Mouse (Mus musculus) stomach, postnatal 0 days (tissue): ENCODE results near the gene Ankfn1. TPM values are rescaled to one million over a fixed set of nuclear protein-coding genes. Genes with fewer than 3 reads are reported as not detected.

Experiments used
- ATAC-seq: fragments of 200-750 bp; cut with Nextera tagmentation; 2 replicates; pipeline ENCODE4 v1.8.0; 2017; ENCODE audit not compliant: low FRiP score, low TSS enrichment
- DNase-seq: peaks from one replicate; pipeline ENCODE4 v3.0.0-alpha.2; 2016; ENCODE audit warnings: low spot score
- H3K27ac ChIP-seq: fragments of 300-500 bp; sonication (generic); replicated peaks from 2 replicates; pipeline ENCODE4 v1.5.1; 2014; ENCODE audit warnings: mild to moderate bottlenecking, control low read depth
- H3K27me3 ChIP-seq: fragments of 300-500 bp; sonication (generic); 2 replicates; pipeline ENCODE4 v1.6.1; 2014; ENCODE audit warnings: low read length; ENCODE audit not compliant: control insufficient read depth, insufficient read depth
- H3K36me3 ChIP-seq: fragments of 300-500 bp; sonication (generic); 2 replicates; pipeline ENCODE4 v1.6.1; 2014; ENCODE audit warnings: low read length, mixed read lengths; ENCODE audit not compliant: control insufficient read depth, insufficient read depth
- H3K4me1 ChIP-seq: fragments of 300-500 bp; sonication (generic); replicated peaks from 2 replicates; pipeline ENCODE4 v1.6.1; 2014; ENCODE audit warnings: antibody characterized with exemption; ENCODE audit not compliant: control insufficient read depth, insufficient read depth
- H3K4me2 ChIP-seq: fragments of 300-500 bp; sonication (generic); replicated peaks from 2 replicates; pipeline ENCODE4 v1.6.1; 2014; ENCODE audit warnings: low read depth, mild to moderate bottlenecking, control low read depth, moderate library complexity
- H3K4me3 ChIP-seq: fragments of 300-500 bp; sonication (generic); 2 replicates; pipeline ENCODE4 v1.5.1; 2014; ENCODE audit warnings: low read depth, low read length, control low read depth
- H3K9ac ChIP-seq: fragments of 300-500 bp; sonication (generic); 2 replicates; pipeline ENCODE4 v1.6.1; 2014; ENCODE audit warnings: mild to moderate bottlenecking, low read length, control low read depth, mixed read lengths
- H3K9me3 ChIP-seq: fragments of 300-500 bp; sonication (generic); 2 replicates; pipeline ENCODE4 v1.6.1; 2016; ENCODE audit warnings: low read length; ENCODE audit not compliant: control insufficient read depth
- CTCF ChIP-seq: IDR thresholded peaks from 2 replicates; pipeline ENCODE4 v1.5.1; 2016; ENCODE audit warnings: antibody characterized with exemption, low read depth, mild to moderate bottlenecking, moderate library complexity
- EP300 ChIP-seq: optimal IDR thresholded peaks from 2 replicates; pipeline ENCODE3; 2016; ENCODE audit warnings: antibody characterized with exemption
- WGBS: fragments of 180-500 bp; shearing (Covaris S2); extraction: QIAGEN DNeasy Blood & Tissue Kit; methylation state at CpG from one replicate; pipeline ENCODE4 v1.1.7; 2014; 5-methylcytosine and 5-hydroxymethylcytosine counted together
- polyA plus RNA-seq: library from polyadenylated mRNA; unstranded; fragments of >200 nt; fragmentation: Nextera tagmentation; extraction: Ambion mirVana; gene quantifications from 2 replicates; pipeline ENCODE4 v1.2.1, GENCODE M21; 2015

Ankfn1 gene
- polyA plus RNA-seq, 1 experiment from 2014 or later: 0.10 TPM

DNA sequence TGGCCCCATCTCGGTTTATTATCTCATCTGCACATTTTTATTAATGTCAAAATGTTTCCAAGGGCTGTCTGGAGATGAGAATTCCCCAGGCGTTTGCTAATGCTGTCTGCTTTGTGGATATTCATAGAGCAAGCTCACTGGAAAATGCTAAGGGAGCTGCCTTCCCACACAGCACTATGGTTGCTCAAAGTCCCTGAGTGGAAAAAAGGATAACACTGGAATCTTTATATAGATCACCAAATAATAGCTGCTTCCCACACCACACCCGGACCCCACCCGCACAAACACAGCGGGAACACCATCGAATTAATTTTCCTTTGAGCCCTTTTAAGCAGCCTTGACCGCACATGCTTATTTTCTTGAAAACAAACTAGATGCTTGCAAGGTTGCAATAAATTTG lies 169.4 kb downstream of the Ankfn1 start:
- H3K9ac ChIP-seq: no peak overlapping the region
- no peak for ATAC-seq
- no peak for DNase-seq
- WGBS: 58% methylated on average over 7 of the region's 7 CpGs
- no peak overlapping the region for H3K4me2 ChIP-seq
- H3K4me3 ChIP-seq: no peak overlapping the region
- H3K9me3 ChIP-seq: no peaks in the 10 kb centered on the region
- no peaks in the 10 kb centered on the region for H3K4me1 ChIP-seq
- H3K27ac ChIP-seq: no peak overlapping the region
- H3K36me3 ChIP-seq: no peaks in the 10 kb centered on the region
- H3K27me3 ChIP-seq: no peaks in the 10 kb centered on the region
- TF ChIP-seq CTCF: no peak
- TF ChIP-seq EP300: no peak

DNA sequence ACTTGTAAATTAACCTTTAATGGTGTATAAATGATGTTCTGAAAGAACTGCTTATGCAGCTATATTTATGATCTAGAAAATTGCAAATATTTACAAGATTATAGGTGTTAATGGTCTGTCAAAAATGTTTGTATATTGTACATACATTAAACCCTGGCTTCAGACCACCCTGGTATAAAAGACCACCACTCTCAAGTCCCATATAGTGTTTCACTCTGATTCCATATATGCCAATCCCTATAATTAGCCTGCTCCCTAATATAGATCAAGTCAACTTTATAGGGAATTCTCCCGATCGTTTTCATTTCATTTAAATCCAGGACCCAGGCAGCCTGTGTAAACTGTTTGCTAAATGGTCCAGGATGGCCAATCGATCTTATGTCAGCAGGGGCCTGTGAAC lies 170.2 kb downstream of the Ankfn1 start:
- no peak overlapping the region for H3K27ac ChIP-seq
- H3K4me3 ChIP-seq: no peak overlapping the region
- TF ChIP-seq EP300 (no peak), CTCF (no peak)
- DNase-seq (no peak), ATAC-seq (no peak)
- H3K9me3 ChIP-seq: no peaks in the 10 kb centered on the region
- H3K36me3 ChIP-seq: no peaks in the 10 kb centered on the region
- H3K4me2 ChIP-seq: no peak overlapping the region
- 35% methylated on average over 3 of the region's 3 CpGs for WGBS
- no peaks in the 10 kb centered on the region for H3K4me1 ChIP-seq
- no peaks in the 10 kb centered on the region for H3K27me3 ChIP-seq
- no peak overlapping the region for H3K9ac ChIP-seq

DNA sequence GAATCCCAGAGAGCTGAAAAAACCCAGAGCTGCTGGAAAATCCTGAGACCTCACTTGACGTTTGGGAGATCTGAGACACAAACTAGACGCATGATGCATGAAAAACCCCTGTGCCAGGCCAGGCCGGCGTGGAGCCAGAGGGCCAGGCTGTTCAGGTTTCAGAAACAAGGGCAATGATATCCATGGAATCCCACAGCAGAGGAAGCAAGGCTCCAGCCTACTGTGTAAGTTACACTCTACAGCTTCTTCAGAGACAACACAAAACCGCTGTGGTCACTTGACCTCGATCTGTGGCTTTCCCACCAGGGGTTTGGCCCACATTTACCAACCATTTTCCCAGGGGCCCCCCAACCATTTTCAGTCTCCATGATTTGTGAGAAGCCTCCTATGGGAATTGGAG lies 171.1 kb downstream of the Ankfn1 start:
- H3K36me3 ChIP-seq: no peaks in the 10 kb centered on the region
- H3K4me1 ChIP-seq: no peaks in the 10 kb centered on the region
- no peak overlapping the region for H3K9ac ChIP-seq
- ATAC-seq: no peak
- DNase-seq: no peak
- 63% methylated on average over 6 of the region's 6 CpGs for WGBS
- TF ChIP-seq CTCF: no peak
- H3K27ac ChIP-seq: no peak overlapping the region
- H3K4me3 ChIP-seq: no peak overlapping the region
- no peak overlapping the region for H3K4me2 ChIP-seq
- no peaks in the 10 kb centered on the region for H3K27me3 ChIP-seq
- no peaks in the 10 kb centered on the region for H3K9me3 ChIP-seq

DNA sequence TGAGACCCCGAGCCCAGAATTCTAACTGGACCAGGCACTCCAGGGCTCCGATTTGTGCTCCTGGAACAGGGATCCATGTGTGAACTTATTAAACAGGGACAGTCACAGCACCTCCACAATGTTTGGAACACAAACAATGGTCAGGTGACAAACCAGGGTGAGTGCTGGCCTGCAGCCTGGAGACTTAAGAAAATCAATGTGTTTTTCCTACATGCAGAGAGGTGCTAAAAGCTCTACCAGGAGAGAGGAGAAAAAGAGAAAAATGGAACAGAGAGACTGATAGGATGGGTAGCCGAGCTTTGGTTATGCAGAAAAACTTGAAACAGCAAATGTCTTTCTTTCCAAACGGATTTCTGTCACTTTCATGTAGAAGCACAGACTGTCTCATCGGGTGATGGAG lies 174.5 kb downstream of the Ankfn1 start:
- Histone ChIP-seq H3K9ac (no peak overlapping the region), H3K9me3 (no peaks in the 10 kb centered on the region), H3K27me3 (no peaks in the 10 kb centered on the region), H3K36me3 (no peaks in the 10 kb centered on the region), H3K27ac (no peak overlapping the region), H3K4me3 (no peak overlapping the region), H3K4me2 (no peak overlapping the region), H3K4me1 (no peaks in the 10 kb centered on the region)
- 74% methylated on average over 5 of the region's 5 CpGs for WGBS
- ATAC-seq (no peak), DNase-seq (no peak)
- no peak for TF ChIP-seq CTCF
- no peak for TF ChIP-seq EP300

DNA sequence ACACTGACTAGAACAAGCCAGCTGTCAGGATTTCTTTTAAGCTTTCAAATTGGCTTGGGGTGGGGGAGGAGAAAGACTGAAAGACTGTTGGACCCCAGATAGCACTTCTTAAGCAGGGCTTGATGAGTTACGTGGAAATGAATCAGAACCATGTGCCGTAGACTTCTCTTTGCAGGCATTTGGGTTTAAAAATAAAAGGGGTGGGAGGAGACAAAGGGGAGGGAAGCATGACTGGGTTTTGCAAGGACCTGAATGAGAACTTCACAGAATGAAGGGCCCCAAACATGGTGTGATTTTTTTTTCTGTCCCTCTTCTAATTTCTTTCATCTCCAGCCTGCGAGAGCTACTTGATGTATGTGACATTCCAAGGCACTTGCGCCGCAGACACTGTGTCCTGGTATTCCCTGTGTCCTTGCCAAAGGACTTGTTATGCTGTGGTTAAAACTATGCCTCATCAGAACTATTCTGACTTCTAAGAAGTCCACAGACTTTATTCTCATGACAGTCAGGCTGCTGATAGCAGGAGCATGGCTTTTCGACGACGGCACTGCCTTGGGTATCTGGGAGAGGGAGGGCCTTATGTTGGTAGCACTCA lies 176.4 kb downstream of the Ankfn1 start:
- H3K27me3 ChIP-seq: no peaks in the 10 kb centered on the region
- H3K4me3 ChIP-seq: no peak overlapping the region
- no peak overlapping the region for H3K9ac ChIP-seq
- TF ChIP-seq CTCF: no peak
- no peak for TF ChIP-seq EP300
- ATAC-seq: no peak
- H3K4me2 ChIP-seq: no peak overlapping the region
- 71% methylated on average over 8 of the region's 8 CpGs for whole genome bisulfite sequencing
- no peaks in the 10 kb centered on the region for H3K4me1 ChIP-seq
- no peaks in the 10 kb centered on the region for H3K36me3 ChIP-seq
- no peak for DNase-seq
- H3K27ac ChIP-seq: no peak overlapping the region
- no peaks in the 10 kb centered on the region for H3K9me3 ChIP-seq

DNA sequence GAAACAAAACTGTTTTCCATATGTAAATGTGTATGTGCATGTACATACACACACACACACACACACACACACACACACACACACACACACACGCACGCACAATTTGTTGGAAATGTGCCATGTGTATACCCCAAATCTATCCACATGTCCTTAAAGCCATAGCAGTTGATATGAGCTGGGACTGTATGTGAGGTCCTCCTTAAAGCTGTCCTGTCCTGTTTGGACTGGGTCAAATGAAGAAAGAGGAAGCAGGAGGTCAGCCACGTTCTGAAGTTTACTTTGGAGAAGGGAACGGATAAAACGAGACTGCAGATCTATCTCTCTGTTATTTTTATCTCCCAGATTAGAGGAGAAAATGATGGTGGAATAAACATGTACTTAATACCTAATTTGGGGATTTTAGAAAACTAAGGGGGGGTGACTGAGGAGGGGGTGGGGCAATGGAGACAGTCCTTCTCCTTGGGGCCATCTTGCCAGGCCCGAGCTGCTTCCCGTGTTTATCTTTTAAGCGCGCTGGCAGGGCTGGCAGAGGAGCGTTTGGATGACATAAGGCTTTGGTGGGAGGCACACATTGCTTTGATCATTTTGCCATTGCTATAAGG lies 187.1 kb downstream of the Ankfn1 start:
- H3K27ac ChIP-seq: no peak overlapping the region
- no peaks in the 10 kb centered on the region for H3K36me3 ChIP-seq
- H3K4me1 ChIP-seq: no peaks in the 10 kb centered on the region
- no peak overlapping the region for H3K4me3 ChIP-seq
- WGBS: 45% methylated on average over 10 of the region's 10 CpGs
- no peaks in the 10 kb centered on the region for H3K9me3 ChIP-seq
- no peak for TF ChIP-seq EP300
- TF ChIP-seq CTCF: no peak
- no peak overlapping the region for H3K9ac ChIP-seq
- no peak overlapping the region for H3K4me2 ChIP-seq
- DNase-seq: no peak
- no peaks in the 10 kb centered on the region for H3K27me3 ChIP-seq
- no peak for ATAC-seq
